Mouse (Mus musculus): ENCODE measurements at regions not wholly inside any gene's neighbourhood (a gene's known extent, or its start where the extent isn't known, plus 50 kb on each side); places are given as distances from the start of the nearest gene placed in this dataset.

- no peak overlapping the region for H3K4me2 ChIP-seq
- H3K9ac ChIP-seq, result no peak overlapping the region
- H3K27me3 ChIP-seq, result no peaks in the 10 kb centered on the region
- no peak overlapping the region for H3K4me3 ChIP-seq
- 38% methylated on average over 10 of the region's 10 CpGs for WGBS
- no peak for ATAC-seq (ENCODE audit: insufficient number of reproducible peaks, low FRiP score, low TSS enrichment, low read depth)
- 0 out of 2 replicates have a peak, but pooled peaks cover 5% of the 10 kb centered on the region for H3K4me1 ChIP-seq
- H3K27ac ChIP-seq, result no peak overlapping the region
- H3K9me3 ChIP-seq, result no peaks in the 10 kb centered on the region
- no peaks in the 10 kb centered on the region for H3K36me3 ChIP-seq
These were observed 531.4 kb upstream of the Adamts16 start for GRCm38 (mm10) chr13:71372701-71373685.

- H3K9ac ChIP-seq, result no peak overlapping the region
- no peak overlapping the region for H3K4me3 ChIP-seq
- no peak for ATAC-seq (ENCODE audit: insufficient number of reproducible peaks, low FRiP score, low TSS enrichment, low read depth)
- H3K27me3 ChIP-seq, result no peaks in the 10 kb centered on the region
- WGBS, result 86% methylated on average over 3 of the region's 3 CpGs
- H3K4me2 ChIP-seq, result no peak overlapping the region
- no peaks in the 10 kb centered on the region for H3K9me3 ChIP-seq
- H3K4me1 ChIP-seq, result 0 out of 2 replicates have a peak, but pooled peaks cover 5% of the 10 kb centered on the region
- no peaks in the 10 kb centered on the region for H3K36me3 ChIP-seq
- H3K27ac ChIP-seq, result no peak overlapping the region
These were observed 528.2 kb upstream of the Adamts16 start for GRCm38 (mm10) chr13:71369832-71370231.

GRCm38 (mm10) chr13:71365261-71365660 is 523.6 kb upstream of the Adamts16 start:
- Histone ChIP-seq H3K9me3 (no peaks in the 10 kb centered on the region), H3K4me1 (peaks cover 4% of the 10 kb centered on the region; the same call in 1 of the 2 replicates), H3K9ac (no peak overlapping the region), H3K36me3 (no peaks in the 10 kb centered on the region), H3K27ac (no peak overlapping the region), H3K27me3 (no peaks in the 10 kb centered on the region), H3K4me2 (no peak overlapping the region), H3K4me3 (no peak overlapping the region)
- 55% methylated on average over 3 of the region's 3 CpGs for WGBS
- no peak for ATAC-seq (ENCODE audit: insufficient number of reproducible peaks, low FRiP score, low TSS enrichment, low read depth)

- peaks cover 4% of the 10 kb centered on the region; the same call in 1 of the 2 replicates for H3K4me1 ChIP-seq
- ATAC-seq (ENCODE audit: insufficient number of reproducible peaks, low FRiP score, low TSS enrichment, low read depth), result no peak
- no peaks in the 10 kb centered on the region for H3K9me3 ChIP-seq
- WGBS, result 73% methylated on average over 5 of the region's 5 CpGs
- no peak overlapping the region for H3K9ac ChIP-seq
- no peak overlapping the region for H3K4me2 ChIP-seq
- H3K27ac ChIP-seq, result no peak overlapping the region
- H3K36me3 ChIP-seq, result no peaks in the 10 kb centered on the region
- H3K27me3 ChIP-seq, result no peaks in the 10 kb centered on the region
- no peak overlapping the region for H3K4me3 ChIP-seq
These were observed 520.7 kb upstream of the Adamts16 start for GRCm38 (mm10) chr13:71362311-71362710.

- no peaks in the 10 kb centered on the region for H3K27me3 ChIP-seq
- ATAC-seq (ENCODE audit: insufficient number of reproducible peaks, low FRiP score, low TSS enrichment, low read depth), result no peak
- H3K9ac ChIP-seq, result no peak overlapping the region
- H3K27ac ChIP-seq, result no peak overlapping the region
- WGBS, result 81% methylated on average over 11 of the region's 11 CpGs
- no peak overlapping the region for H3K4me2 ChIP-seq
- H3K36me3 ChIP-seq, result no peaks in the 10 kb centered on the region
- H3K4me3 ChIP-seq, result no peak overlapping the region
- peaks cover 4% of the 10 kb centered on the region; the same call in 1 of the 2 replicates for H3K4me1 ChIP-seq
- no peaks in the 10 kb centered on the region for H3K9me3 ChIP-seq
These were observed 517.5 kb upstream of the Adamts16 start for GRCm38 (mm10) chr13:71359112-71359511.

GRCm38 (mm10) chr13:71350787-71351186 is 509.2 kb upstream of the Adamts16 start:
- no peaks in the 10 kb centered on the region for H3K36me3 ChIP-seq
- H3K4me1 ChIP-seq, result no peaks in the 10 kb centered on the region
- 81% methylated on average over 7 of the region's 7 CpGs for WGBS
- no peaks in the 10 kb centered on the region for H3K9me3 ChIP-seq
- H3K4me2 ChIP-seq, result no peak overlapping the region
- ATAC-seq (ENCODE audit: insufficient number of reproducible peaks, low FRiP score, low TSS enrichment, low read depth), result no peak
- H3K27me3 ChIP-seq, result no peaks in the 10 kb centered on the region
- no peak overlapping the region for H3K4me3 ChIP-seq
- no peak overlapping the region for H3K27ac ChIP-seq
- H3K9ac ChIP-seq, result no peak overlapping the region

- Histone ChIP-seq H3K4me2 (no peak overlapping the region), H3K36me3 (no peaks in the 10 kb centered on the region), H3K9me3 (no peaks in the 10 kb centered on the region), H3K4me1 (no peaks in the 10 kb centered on the region), H3K27ac (no peak overlapping the region), H3K9ac (no peak overlapping the region), H3K4me3 (no peak overlapping the region), H3K27me3 (no peaks in the 10 kb centered on the region)
- 75% methylated on average over 1 of the region's 1 CpGs for WGBS
- ATAC-seq (ENCODE audit: insufficient number of reproducible peaks, low FRiP score, low TSS enrichment, low read depth), result no peak
These were observed 501.3 kb upstream of the Adamts16 start for GRCm38 (mm10) chr13:71342921-71343320.

GRCm38 (mm10) chr13:71338700-71339099 is 497.1 kb upstream of the Adamts16 start:
- no peak for ATAC-seq (ENCODE audit: insufficient number of reproducible peaks, low FRiP score, low TSS enrichment, low read depth)
- H3K9ac ChIP-seq, result no peak overlapping the region
- H3K36me3 ChIP-seq, result no peaks in the 10 kb centered on the region
- H3K4me2 ChIP-seq, result no peak overlapping the region
- WGBS, result 71% methylated on average over 6 of the region's 6 CpGs
- no peak overlapping the region for H3K27ac ChIP-seq
- no peaks in the 10 kb centered on the region for H3K27me3 ChIP-seq
- no peaks in the 10 kb centered on the region for H3K9me3 ChIP-seq
- no peaks in the 10 kb centered on the region for H3K4me1 ChIP-seq
- no peak overlapping the region for H3K4me3 ChIP-seq

GRCm38 (mm10) chr13:71334925-71335324 is 493.3 kb upstream of the Adamts16 start:
- Histone ChIP-seq H3K9me3 (no peaks in the 10 kb centered on the region), H3K9ac (no peak overlapping the region), H3K27me3 (no peaks in the 10 kb centered on the region), H3K4me3 (no peak overlapping the region), H3K4me1 (no peaks in the 10 kb centered on the region; the same call in 1 of the 2 replicates), H3K36me3 (no peaks in the 10 kb centered on the region), H3K27ac (no peak overlapping the region), H3K4me2 (no peak overlapping the region)
- no peak for ATAC-seq (ENCODE audit: insufficient number of reproducible peaks, low FRiP score, low TSS enrichment, low read depth)
- WGBS, result 84% methylated on average over 4 of the region's 4 CpGs

GRCm38 (mm10) chr13:71333146-71333545 is 491.5 kb upstream of the Adamts16 start:
- 84% methylated on average over 4 of the region's 4 CpGs for WGBS

GRCm38 (mm10) chr13:71330321-71330720 is 488.7 kb upstream of the Adamts16 start:
- no peak overlapping the region for H3K9ac ChIP-seq
- H3K4me2 ChIP-seq, result no peak overlapping the region
- H3K36me3 ChIP-seq, result no peaks in the 10 kb centered on the region
- no peak overlapping the region for H3K27ac ChIP-seq
- no peak overlapping the region for H3K4me3 ChIP-seq
- no peaks in the 10 kb centered on the region; the same call in 1 of the 2 replicates for H3K4me1 ChIP-seq
- 52% methylated on average over 6 of the region's 6 CpGs for WGBS
- no peak for ATAC-seq (ENCODE audit: insufficient number of reproducible peaks, low FRiP score, low TSS enrichment, low read depth)
- no peaks in the 10 kb centered on the region for H3K27me3 ChIP-seq
- H3K9me3 ChIP-seq, result no peaks in the 10 kb centered on the region

More at GRCm38 (mm10) chr13:71333146-71333545, 491.5 kb upstream of the Adamts16 start:
- Histone ChIP-seq H3K36me3 (no peaks in the 10 kb centered on the region), H3K9ac (no peak overlapping the region), H3K4me2 (no peak overlapping the region), H3K4me3 (no peak overlapping the region), H3K27ac (no peak overlapping the region), H3K9me3 (no peaks in the 10 kb centered on the region), H3K27me3 (no peaks in the 10 kb centered on the region), H3K4me1 (no peaks in the 10 kb centered on the region; the same call in 1 of the 2 replicates)
- ATAC-seq (ENCODE audit: insufficient number of reproducible peaks, low FRiP score, low TSS enrichment, low read depth), result no peak

Data from limb, embryonic 15.5 days (tissue).